Mouse (Mus musculus) common myeloid progenitor, adult 5-6 weeks (primary cell): Measurements from ENCODE around the gene Elmo1. TPM values are rescaled to one million over a fixed set of nuclear protein-coding genes. Genes with fewer than 3 reads are reported as not detected.

ENCODE experiments used
- ATAC-seq: replicated peaks from 2 replicates; pipeline ENCODE4 v1.8.0; 2016; ENCODE audit warnings: low read depth, mild to moderate bottlenecking, moderate TSS enrichment, inconsistent platforms; ENCODE audit not compliant: poor library complexity, severe bottlenecking
- total RNA-seq: library from RNA; stranded (forward); fragments of 200-1000, 187-1606 nt; gene quantifications from 2 replicates; pipeline ENCODE4 v1.2.3, GENCODE M21; 2017

Gene Elmo1
- total RNA-seq, 1 experiment from 2014 or later = 75.3 TPM

DNA sequence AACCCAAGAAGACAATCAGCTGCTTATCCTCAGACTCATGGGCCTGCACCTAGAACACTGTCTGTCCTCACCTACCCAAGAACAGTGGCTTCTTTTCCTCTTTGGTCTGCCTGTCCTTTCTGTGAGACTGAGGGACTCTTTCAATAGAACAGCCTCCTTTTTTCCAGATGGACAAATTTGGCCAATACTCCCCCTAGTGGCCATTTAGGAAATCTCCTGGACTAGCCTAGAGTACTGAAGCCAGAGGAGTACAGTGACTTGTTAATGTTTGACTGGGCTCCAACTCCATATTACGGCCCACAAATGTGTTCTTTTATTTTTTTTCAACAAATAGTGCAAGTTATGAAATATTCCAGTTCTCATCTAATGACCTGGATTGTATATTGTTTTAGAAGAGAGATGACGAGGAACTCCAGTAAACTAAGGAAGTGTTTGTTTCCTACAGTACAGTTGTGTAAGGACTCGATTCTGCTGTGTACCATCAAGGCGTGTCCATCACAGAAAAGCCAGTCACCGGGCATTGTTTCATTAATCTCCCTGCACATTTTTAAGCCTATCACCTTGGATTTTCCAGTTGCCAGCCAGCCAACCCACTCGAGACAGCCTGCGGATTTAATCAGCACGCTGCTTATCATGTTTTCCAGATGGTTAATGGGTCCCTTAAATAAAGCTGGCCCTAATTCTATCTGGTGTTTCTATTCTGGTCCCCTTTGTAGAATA lies 399.5 kb downstream of the Elmo1 start:
- ATAC-seq = peak; percentile 80

- no peak for ATAC-seq
These were observed 400.6 kb downstream of the Elmo1 start for GRCm38 (mm10) chr13:20490860-20491594.

- no peak for ATAC-seq
These were observed 401.3 kb downstream of the Elmo1 start for GRCm38 (mm10) chr13:20491666-20492065.

GRCm38 (mm10) chr13:20494047-20494739 lies 403.8 kb downstream of the Elmo1 start:
- peak; percentile 48; the same call in 1 of the 2 replicates for ATAC-seq

DNA sequence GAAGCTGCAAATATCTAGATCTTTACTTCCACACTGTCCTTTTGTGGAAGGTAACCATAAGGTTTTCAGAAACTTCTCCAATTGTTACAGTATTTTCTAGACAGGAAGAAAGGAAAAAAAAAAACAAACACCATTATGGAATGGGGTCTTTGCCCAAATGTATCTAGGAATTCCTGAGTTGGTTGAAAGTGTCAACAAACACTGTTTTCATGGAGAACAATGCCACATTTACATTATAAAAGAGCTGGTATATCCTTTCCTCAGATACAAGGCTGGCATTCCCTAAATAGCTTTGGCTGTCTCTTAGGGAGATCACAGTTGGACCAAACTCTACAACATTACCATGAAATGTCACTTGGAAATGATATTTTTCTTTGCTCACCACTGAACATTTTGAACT lies 411.5 kb downstream of the Elmo1 start:
- no peak for ATAC-seq

GRCm38 (mm10) chr13:20503371-20503770 lies 413.0 kb downstream of the Elmo1 start:
- no peak for ATAC-seq

- no peak for ATAC-seq
These were observed 417.2 kb downstream of the Elmo1 start for GRCm38 (mm10) chr13:20507381-20508129.

- no peak for ATAC-seq
These were observed 420.6 kb downstream of the Elmo1 start for GRCm38 (mm10) chr13:20511026-20511425.

GRCm38 (mm10) chr13:20512317-20513240 lies 422.2 kb downstream of the Elmo1 start:
- ATAC-seq = no peak

DNA sequence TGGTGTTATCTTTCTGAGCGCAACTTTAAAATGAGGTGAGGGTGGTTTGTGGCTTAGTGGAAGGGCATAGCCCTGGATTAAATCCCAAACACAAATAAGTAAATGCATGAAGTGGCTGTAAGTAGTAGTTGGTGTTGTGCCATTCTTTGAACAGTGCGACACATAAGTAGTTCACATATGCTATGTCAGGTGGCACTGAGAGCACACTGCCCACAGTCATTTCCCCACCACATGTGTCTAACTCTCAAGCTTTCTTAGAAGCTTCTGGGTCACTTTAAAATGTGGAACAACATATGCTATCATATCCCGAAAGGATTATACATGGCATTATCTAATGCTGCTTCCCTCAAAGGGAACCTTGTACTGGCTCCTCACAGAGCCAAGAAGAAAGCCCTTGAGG lies 424.3 kb downstream of the Elmo1 start:
- ATAC-seq = no peak

- no peak for ATAC-seq
These were observed 425.7 kb downstream of the Elmo1 start for GRCm38 (mm10) chr13:20516096-20516495.

GRCm38 (mm10) chr13:20517702-20518101 lies 427.3 kb downstream of the Elmo1 start:
- ATAC-seq = no peak

DNA sequence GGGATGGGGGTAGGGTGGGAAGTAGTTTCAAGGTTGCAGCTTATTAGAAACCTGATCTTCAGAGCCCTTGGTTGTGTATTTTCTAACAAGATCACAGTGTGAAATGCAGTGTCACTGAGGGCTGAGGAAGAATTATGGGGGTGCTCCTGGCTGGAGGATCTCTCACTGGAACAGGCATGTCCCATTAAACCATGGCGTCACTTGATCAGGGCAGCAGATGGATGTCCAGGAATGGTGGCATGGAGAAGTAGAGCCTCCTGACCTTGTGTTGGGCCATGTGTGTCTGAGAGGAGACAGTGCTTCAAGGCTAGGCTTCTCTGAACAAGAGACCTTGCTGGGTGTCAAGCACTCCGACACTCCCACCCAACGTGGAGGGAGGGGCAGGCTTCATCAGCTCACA lies 431.1 kb downstream of the Elmo1 start:
- no peak for ATAC-seq

GRCm38 (mm10) chr13:20523671-20524070 lies 433.3 kb downstream of the Elmo1 start:
- ATAC-seq = no peak

DNA sequence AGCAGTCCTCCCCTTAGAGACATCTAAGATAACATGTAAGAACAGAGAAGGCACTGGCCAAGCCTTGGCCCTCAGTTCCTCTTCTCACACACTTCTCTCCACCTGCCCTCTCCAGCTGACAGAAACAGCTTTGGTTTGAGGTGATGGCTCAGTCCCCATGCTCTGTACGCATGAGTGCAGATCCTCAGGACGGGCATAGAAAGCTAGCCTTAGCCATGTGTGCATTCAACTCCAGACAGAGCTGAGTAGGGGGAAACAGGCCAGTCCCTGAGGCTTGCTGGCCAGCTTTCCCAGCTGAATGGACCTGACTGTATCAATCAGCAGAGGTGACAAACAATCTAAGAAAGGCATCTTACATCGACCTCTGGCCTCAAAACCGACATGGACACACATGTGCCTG lies 435.4 kb downstream of the Elmo1 start:
- 0 out of 2 replicates have a peak, but pooled peaks have one; percentile 3 for ATAC-seq

DNA sequence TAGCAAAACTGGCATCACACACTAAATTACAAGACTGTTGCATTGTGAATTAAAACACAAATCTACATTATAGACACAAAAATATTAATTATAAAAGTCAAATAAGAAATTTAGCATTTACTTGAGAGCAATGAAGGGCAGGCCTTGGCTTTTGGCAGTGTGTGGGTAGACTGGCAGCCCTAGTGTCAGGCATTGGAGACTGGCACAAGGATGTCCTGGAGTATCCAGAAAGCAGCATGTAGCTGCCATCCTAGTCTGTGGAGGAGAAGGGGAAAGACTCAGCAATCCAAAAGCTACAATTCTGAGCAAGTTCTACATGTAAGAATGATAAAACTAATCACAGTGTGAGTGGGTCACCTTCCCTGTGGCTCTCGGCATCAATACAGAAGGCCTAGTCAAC lies 446.7 kb downstream of the Elmo1 start:
- ATAC-seq = no peak

GRCm38 (mm10) chr13:20537487-20537886 lies 447.1 kb downstream of the Elmo1 start:
- ATAC-seq = no peak

- peak; percentile 87 for ATAC-seq
These were observed 448.0 kb downstream of the Elmo1 start for GRCm38 (mm10) chr13:20538216-20539070.
